Mouse (Mus musculus): ENCODE measurements around the gene Olfr608.

DNA sequence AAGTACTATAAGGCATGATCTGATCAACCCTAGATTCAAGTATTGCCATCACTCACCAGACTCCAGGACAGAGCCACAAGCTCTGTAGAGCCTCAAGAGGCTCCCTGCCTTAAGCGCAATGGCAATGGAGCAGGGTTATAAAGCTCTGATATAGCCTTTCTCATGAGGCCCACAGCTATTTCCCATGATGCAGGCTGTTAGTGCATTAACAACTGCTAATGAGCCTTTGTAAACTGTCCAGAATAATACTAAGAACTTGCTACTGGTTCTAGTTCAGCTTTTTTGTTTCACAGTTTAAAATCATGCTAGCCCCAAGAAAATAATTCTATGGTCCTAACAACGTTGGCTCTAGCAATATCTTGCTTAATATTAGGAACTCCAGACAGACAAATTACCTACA is 42.3 kb downstream of the Olfr608 start, which contains the start of gene Olfr610:
- TF ChIP-seq CTCF (IDR thresholded peaks at IDR 0.05; ENCODE audit: insufficient read depth, low read depth, low read length) (no peak), POLR2A (IDR thresholded peaks at IDR 0.05; ENCODE audit: insufficient read depth, low read depth, low read length) (no peak)
